Mouse (Mus musculus): ENCODE measurements around the gene Vmn2r75.
"Not testable (repeated sequence)": the region's sequence is repeated elsewhere in the genome, so short reads cannot be mapped to it uniquely, and the experiment has no call there.

Vmn2r75 gene

GRCm38 (mm10) chr7:86171678-86172077 is at the start of gene Vmn2r75:
Vmn2r75 (minus strand) TSS chr7:86171778.
- DNase-seq, result not testable (repeated sequence)

GRCm38 (mm10) chr7:86211345-86211744 is 39.8 kb upstream of the Vmn2r75 start:
- peak; percentile 49 for DNase-seq
